Mouse (Mus musculus) stomach, postnatal 0 days (tissue): Measurements from ENCODE around the gene Dgki.

Experiments
- CTCF ChIP-seq: IDR thresholded peaks from 2 replicates; pipeline ENCODE4 v1.5.1; 2016; ENCODE audit warnings: antibody characterized with exemption, low read depth, mild to moderate bottlenecking, moderate library complexity
- EP300 ChIP-seq: optimal IDR thresholded peaks from 2 replicates; pipeline ENCODE3; 2016; ENCODE audit warnings: antibody characterized with exemption

DNA sequence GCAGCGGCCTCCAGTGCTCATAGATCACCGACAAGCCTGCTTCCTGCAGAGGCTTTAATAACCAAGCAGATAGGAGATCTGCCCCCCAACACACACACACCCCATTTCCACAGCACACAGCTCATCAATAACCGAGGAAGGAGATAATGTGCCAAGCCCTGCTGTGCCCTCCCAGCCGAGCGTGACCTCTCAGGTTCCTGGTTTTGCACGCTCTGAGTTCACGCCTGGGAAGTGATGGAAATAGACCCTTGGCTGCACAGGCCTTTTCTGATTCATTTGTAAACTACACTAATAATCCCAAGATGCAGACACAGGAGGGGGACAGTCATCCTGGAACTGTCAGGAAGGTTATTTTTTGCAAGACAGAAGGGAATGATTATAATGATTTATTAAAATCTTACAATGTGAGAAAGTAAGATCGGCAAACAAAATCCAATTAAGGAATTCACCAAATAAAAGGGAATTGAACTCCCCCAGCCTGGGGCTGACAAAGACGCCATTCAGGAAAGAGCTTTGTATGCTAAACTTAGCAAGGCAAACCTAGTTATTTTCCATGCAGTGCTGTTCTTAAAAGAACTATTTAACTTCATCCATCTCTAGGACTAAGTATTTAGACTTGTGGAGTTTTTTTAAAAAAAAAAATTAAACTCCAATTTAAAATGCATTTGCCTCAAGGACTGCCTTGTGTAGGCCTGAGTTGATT, 88.3 kb downstream of the Dgki start:
- TF ChIP-seq CTCF: no peak
- no peak for TF ChIP-seq EP300
